ENCODE assay signal across 16 mouse cellular contexts in genomic region chr17:90955221-90955620, GRCm38 (mm10).
"Had no signal": no experiment of that assay in that cellular context is flagged by ENCODE, and none has a peak within 500 bp of the region (broad histone marks: within the 10 kb centered on the region; RNA-seq: fewer than 3 reads in every experiment).

No protein-coding gene starts in this region.

- H3K9me3 ChIP-seq: limb, embryonic 10.5 days; liver, embryonic 15.5 days; neural tube, embryonic 15.5 days; stomach, embryonic 15.5 days had no signal

- ATAC-seq: lung, postnatal 0 days had no signal

- H3K4me3 ChIP-seq: left cerebral cortex, adult 2 months; limb, embryonic 10.5 days; liver, embryonic 15.5 days; myocyte; neural tube, embryonic 15.5 days; stomach, embryonic 15.5 days had no signal

- H3K4me2 ChIP-seq: liver, embryonic 11.5 days; liver, embryonic 15.5 days; neural tube, embryonic 15.5 days; stomach, embryonic 15.5 days had no signal

- DNase-seq: kidney, postnatal 25 days; lung, adult 2 months; lung, postnatal 36 days; midbrain, embryonic 14.5 days; right cerebral cortex, postnatal 4 days; spleen, adult 18-20 months; thymus, adult 2 months; thymus, postnatal 25 days had no signal

- H3K9ac ChIP-seq: liver, embryonic 15.5 days; neural tube, embryonic 15.5 days; stomach, embryonic 15.5 days had no signal

- H3K27me3 ChIP-seq: liver, embryonic 15.5 days; neural tube, embryonic 15.5 days; stomach, embryonic 15.5 days had no signal

- H3K27ac ChIP-seq: left cerebral cortex, adult 2 months; limb, embryonic 10.5 days; liver, embryonic 15.5 days; neural tube, embryonic 15.5 days; stomach, embryonic 15.5 days had no signal

- H3K4me1 ChIP-seq: limb, embryonic 10.5 days; liver, embryonic 15.5 days; neural tube, embryonic 15.5 days; stomach, embryonic 15.5 days had no signal

- H3K36me3 ChIP-seq: limb, embryonic 10.5 days; liver, embryonic 15.5 days; neural tube, embryonic 15.5 days; stomach, embryonic 15.5 days had no signal
